Mouse (Mus musculus): ENCODE data around the gene Isg20l2.

DNA sequence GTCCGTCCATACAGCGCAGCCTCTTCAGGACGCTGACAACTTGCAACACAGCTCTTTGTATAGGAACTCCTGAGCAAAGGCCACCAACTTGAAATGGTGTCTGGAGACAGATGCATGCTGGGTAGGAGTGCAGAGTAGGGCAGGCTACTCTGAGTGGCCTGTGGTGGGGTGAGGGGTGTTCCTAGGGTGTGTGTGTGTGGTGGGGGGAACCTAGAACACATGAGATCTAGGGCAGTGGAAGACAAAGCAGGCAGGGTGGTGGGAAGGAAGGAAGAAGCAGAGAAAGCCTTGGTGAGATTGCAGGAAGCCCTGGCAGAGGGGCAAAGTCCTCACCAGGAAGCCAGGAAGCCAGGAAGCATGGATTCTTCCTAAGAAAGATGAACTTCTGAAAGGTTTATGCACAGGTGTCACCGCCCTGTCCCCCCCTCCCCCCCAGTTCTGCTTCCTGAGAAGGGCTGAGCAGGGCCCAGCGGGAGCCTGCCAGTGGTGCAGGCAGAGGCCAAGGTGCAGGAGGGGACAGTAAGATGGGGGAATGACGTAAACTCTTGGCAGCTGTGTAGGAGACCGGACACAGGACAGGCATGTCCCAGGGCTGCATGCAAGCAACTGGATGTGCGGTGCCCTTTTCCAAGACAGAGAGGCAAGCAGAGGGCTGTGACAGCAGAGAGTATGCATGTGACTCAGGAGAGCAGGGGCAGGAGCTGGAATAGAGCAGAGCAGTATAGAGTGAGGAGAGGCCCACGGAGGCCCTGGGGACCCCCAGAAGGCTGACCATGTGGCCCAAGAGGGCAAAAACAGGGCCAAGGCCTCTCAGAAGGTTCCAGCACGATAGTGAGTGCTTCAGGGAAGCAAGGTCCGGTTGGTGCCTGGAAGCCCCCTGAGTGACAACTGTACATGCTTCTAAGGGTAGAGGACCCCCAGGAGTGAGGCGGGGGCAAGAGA is 52.1 kb downstream of the Isg20l2 start:
- TF ChIP-seq EP300 (IDR thresholded peaks at IDR 0.05; ENCODE audit: low read depth) = no peak
- TF ChIP-seq CTCF (IDR thresholded peaks at IDR 0.05; ENCODE audit: low read depth) = no peak

Data from liver, postnatal 0 days (tissue).